Mouse (Mus musculus): Measurements from ENCODE around the gene Olfr1255.

Olfr1255 gene

DNA sequence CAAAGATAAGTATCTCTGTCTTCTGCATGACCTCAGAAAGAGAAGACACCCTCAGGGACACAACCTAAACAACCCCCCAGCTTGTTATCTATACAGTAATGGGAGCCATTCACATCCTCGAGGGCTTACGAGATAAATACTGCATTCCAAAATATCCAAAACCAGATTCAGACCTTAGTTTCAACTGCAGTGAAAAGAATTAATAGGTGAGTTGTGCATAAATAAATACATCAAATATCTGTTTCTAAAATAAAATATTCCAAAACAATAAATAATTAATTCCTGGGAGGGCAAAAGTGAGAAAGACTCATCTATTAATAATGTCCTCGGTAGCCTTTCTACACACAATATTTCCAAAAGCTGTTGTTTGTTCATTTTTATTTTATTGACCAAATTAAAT, at the start of gene Olfr1255:
Olfr1255 (plus strand) TSS at position 301 of the 400 bp plus-strand sequence.
- no peak for DNase-seq (ENCODE audit: extremely low read depth, insufficient read length, low spot score)

DNA sequence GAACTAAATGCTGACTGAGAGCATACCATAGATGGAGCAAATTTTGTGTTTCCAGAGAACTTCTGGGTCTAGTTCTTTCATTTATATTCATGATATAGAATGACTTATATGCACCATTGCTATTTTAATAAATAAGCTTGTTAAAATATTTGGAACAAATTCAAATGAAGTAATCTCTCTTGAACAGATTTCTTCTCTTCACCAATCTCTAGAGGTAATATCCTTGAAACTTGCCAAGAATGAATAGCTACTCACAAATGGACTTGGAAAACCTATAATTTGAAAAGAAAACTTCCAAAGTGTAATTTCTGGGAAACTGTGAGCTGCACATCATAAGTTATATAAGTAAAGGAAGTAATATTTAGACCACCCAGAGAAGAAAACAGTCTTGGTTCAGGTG, 18.3 kb upstream of the Olfr1255 start, which contains the start of gene Olfr1254:
Olfr1254 (minus strand) TSS at position 101 of the 400 bp plus-strand sequence.
- DNase-seq (ENCODE audit: extremely low read depth, insufficient read length, low spot score), result no peak

DNA sequence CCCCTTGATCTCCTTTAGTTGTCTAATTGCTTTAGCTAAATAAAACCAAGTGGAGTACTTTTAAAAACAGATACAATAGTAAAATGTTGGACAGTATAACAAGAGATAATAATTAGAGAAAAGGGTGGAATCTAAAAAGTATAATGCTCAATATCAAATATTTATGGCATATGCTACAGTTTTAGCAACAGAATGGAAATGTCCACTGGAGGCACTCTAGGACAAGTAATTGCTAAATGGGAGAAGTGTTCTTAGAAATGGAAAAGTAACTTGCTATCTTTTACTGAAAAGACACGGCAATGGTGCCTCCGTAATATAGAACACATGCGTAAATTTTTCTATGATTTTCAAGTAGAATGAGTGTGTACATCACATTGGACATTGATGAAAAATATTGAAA, 12.3 kb upstream of the Olfr1255 start:
- no peak for DNase-seq (ENCODE audit: extremely low read depth, insufficient read length, low spot score)

DNA sequence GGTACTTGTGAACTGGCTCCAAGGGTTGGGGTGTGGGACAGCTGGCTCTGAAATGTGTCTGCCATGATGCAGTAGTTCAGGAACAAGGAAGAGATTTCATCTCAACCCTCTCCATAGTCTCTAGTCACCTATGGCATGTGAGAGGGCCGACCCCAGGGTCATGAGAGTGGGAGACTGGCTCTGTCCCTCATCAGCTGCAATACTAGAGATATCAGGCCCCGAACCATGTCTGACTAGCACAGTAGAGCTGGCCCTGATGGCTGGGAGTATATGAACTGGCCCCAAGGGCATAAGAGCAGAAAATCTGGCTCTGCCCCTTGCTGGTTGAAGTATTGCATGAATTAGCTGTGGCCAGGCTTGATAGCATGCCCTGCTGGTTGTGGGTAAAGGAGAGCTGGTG, 1.1 kb upstream of the Olfr1255 start:
- no peak for DNase-seq (ENCODE audit: extremely low read depth, insufficient read length, low spot score)

DNA sequence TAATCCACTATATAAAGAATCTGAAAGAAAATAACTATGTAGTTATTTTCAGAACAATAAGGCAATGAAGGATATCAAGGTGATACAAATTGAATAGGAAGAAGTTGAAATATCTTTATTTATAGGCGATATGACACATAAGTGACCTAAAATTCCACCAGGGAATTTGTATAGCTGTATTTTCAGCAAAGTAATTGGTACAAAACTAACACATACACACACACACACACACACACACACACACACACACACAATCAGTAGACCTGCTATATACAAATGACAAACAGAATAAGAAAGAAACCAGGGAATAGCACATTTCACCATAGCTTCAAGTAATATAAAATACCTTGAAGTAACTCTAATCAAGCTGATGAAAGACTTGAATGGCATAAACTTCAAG, 8.4 kb downstream of the Olfr1255 start:
- no peak for DNase-seq (ENCODE audit: extremely low read depth, insufficient read length, low spot score)

DNA sequence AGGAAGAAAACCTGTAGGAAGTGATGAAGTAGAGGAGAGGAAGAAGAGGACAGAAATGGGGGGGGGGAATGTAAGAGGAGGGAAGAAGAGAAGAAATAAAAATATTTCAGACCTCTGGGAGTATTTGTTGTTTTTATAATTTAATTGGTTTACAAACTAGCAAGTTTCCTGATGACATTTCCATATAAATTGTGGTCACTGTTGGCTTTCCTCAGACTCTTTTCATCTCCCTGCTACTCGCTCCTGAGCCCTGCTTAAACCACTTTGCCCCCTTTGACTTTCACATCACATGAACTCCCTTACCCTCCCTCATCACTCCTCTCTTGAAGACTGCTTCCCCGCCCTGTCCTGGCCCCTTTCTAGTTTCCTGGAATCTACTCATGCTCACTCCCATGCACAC, 29.6 kb downstream of the Olfr1255 start, which contains the start of gene Olfr1256:
Olfr1256 (minus strand) TSS at position 101 of the 400 bp plus-strand sequence.
- no peak for DNase-seq (ENCODE audit: extremely low read depth, insufficient read length, low spot score)

DNA sequence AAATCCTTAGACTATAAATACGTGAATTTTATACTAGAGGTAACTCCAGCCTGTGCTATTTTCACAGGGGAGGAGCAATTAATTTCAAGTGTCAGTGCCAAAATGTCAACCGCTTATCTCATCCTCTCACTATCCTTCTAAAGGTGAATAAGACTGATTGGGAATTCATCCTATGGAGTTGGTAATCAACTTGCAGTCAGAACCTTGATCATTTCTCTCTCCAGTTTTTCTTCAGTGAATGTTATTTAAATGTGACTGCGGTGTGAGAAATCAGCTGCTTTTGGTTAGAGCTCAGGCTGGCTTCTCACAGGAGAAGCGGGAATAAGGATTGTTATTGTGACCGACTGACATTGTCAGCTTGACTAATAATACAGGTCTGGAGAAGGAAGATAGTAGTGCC, 36.3 kb downstream of the Olfr1255 start, which contains the start of gene Olfr48:
Olfr48 (minus strand) TSS at position 101 of the 400 bp plus-strand sequence.
- DNase-seq (ENCODE audit: extremely low read depth, insufficient read length, low spot score), result no peak

DNA sequence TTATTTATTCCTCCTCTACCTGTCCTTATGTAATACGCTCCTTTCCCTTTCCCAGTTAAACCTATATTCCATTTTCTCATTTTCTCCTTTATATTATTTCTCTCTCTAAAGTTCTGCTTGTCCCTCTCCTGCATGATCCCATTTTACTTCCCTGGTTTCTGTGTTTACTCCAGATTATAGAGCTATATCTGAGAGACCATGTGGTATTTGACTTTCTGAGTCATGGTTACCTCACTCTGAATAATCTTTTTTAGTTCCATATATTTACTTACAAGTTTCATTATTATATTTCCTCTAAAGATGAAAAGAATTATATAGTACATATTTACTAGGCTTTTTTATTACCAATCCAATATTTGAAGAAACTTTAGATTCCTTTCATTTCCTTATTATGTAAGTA, 37.4 kb downstream of the Olfr1255 start:
- DNase-seq (ENCODE audit: extremely low read depth, insufficient read length, low spot score), result no peak
